Mouse (Mus musculus): Measurements from ENCODE around the gene Clec4a2.
"Not testable (repeated sequence)": the region's sequence is repeated elsewhere in the genome, so short reads cannot be mapped to it uniquely, and the experiment has no call there.

DNA sequence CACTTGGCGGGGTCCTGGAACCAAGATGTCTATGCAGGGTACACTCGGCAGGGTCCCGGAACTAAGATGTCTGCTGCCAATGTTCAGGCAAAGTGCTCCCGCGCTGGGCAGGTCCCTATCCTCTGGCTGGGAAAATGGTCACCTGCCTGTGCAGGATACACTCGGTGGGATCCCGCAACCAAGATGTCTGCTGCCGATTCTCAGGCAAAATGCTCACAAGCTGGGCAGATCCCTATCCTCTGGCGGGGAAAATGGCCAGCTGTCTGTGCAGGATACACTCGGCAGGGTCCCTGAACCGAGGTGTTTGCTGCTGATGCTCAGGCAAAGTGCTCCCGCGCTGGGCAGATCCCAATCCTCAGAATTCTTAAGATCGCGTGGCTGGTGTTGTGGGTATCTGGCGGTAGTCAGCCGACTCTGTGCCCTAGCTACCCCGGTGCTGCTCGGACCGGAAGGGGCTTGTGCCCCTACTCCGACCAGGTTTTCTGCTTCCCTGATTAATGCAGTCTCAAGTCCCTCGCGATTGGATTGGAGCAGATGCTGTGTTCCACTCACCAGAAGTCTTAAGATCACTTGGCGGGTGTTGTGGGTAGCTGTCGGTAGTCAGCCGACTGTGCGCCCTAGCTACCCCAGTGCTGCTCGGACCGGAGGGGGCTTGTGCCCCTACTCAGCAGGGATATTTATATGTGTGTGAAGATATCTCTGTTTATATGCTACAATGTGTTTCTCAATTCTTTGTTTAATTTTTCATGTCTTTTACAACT lies 31.7 kb downstream of the Clec4a2 start:
- not testable (repeated sequence) for TF ChIP-seq CTCF (IDR thresholded peaks at IDR 0.05; ENCODE audit: low read depth, low read length); TAL1 (conservative IDR thresholded peaks at IDR 0.05; ENCODE audit: low read depth, low read length)
